Mouse (Mus musculus) MEL (cell line): ENCODE measurements around the gene Ttc36. TPM values are rescaled to one million over a fixed set of nuclear protein-coding genes. Genes with fewer than 3 reads are reported as not detected.

Experiments
- DNase-seq: peaks from one replicate; pipeline ENCODE4 v3.0.0; 2011; ENCODE audit warnings: low read depth, low spot score
- H3K27ac ChIP-seq: 2 replicates; pipeline ENCODE4 v1.5.1; 2012; ENCODE audit warnings: low read depth, mild to moderate bottlenecking, control low read depth, low read length, moderate library complexity; ENCODE audit not compliant: control insufficient read depth
- H3K27me3 ChIP-seq, 2 experiments: fragments of 150-350 bp in 1 of 2; sonication (generic) in 1 of 2; 2 replicates each; pipeline ENCODE4 v1.6.1; 2012; ENCODE audit warnings: low read length in 2 of 2, mild to moderate bottlenecking in 2 of 2, improper control_type of control experiment in 1 of 2, moderate library complexity in 1 of 2; ENCODE audit not compliant: insufficient read depth in 2 of 2, control insufficient read depth in 1 of 2
- H3K36me3 ChIP-seq, 2 experiments: 2 replicates each; pipeline ENCODE4 v1.6.1; 2012 to 2014; ENCODE audit warnings: low read length in 2 of 2, improper control_type of control experiment in 1 of 2, inconsistent platforms in 1 of 2, mild to moderate bottlenecking in 1 of 2; ENCODE audit not compliant: insufficient read depth in 2 of 2, control insufficient read depth in 1 of 2
- H3K4me1 ChIP-seq, 2 experiments: fragments of 150-350 bp in 1 of 2; sonication (generic) in 1 of 2; 2 replicates each; pipeline ENCODE4 v1.6.1; 2012; ENCODE audit warnings: low read length in 2 of 2, improper control_type of control experiment in 1 of 2, mild to moderate bottlenecking in 1 of 2; ENCODE audit not compliant: insufficient read depth in 2 of 2, control insufficient read depth in 1 of 2
- H3K4me3 ChIP-seq, 2 experiments: fragments of 150-350 bp in 1 of 2; sonication (generic) in 1 of 2; 2 replicates each; pipeline ENCODE4 v1.5.1; 2012; ENCODE audit warnings: low read depth in 2 of 2, low read length in 2 of 2, mild to moderate bottlenecking in 2 of 2, moderate library complexity in 2 of 2, control low read depth in 1 of 2, improper control_type of control experiment in 1 of 2; ENCODE audit not compliant: control insufficient read depth in 1 of 2, insufficient read depth in 1 of 2
- H3K79me2 ChIP-seq: 2 replicates; pipeline ENCODE4 v1.6.1; 2012; ENCODE audit warnings: mild to moderate bottlenecking, low read length, moderate library complexity; ENCODE audit not compliant: control insufficient read depth, poor library complexity, insufficient read depth
- H3K9ac ChIP-seq: 2 replicates; pipeline ENCODE4 v1.6.1; 2012; ENCODE audit warnings: low read depth, mild to moderate bottlenecking, control low read depth, low read length, moderate library complexity; ENCODE audit not compliant: control insufficient read depth, poor library complexity, severe bottlenecking
- H3K9me3 ChIP-seq: fragments of 150-350 bp; sonication (generic); replicated peaks from 2 replicates; pipeline ENCODE4 v1.6.1; 2012; ENCODE audit warnings: mild to moderate bottlenecking, low read length, improper control_type of control experiment, moderate library complexity; ENCODE audit not compliant: insufficient read depth
- BHLHE40 ChIP-seq: IDR thresholded peaks from 2 replicates; pipeline ENCODE4 v1.6.1; 2012; ENCODE audit warnings: low read depth, mild to moderate bottlenecking, inconsistent platforms, low read length, improper control_type of control experiment, borderline replicate concordance
- CHD1 ChIP-seq: IDR thresholded peaks from 2 replicates; pipeline ENCODE4 v1.6.1; 2012; ENCODE audit warnings: low read depth, mild to moderate bottlenecking, inconsistent platforms, low read length, improper control_type of control experiment
- CHD2 ChIP-seq: IDR thresholded peaks from 2 replicates; pipeline ENCODE4 v1.6.1; 2011; ENCODE audit warnings: low read length, improper control_type of control experiment
- ETS1 ChIP-seq: IDR thresholded peaks from 2 replicates; pipeline ENCODE4 v1.6.1; 2012; ENCODE audit warnings: low read depth, mild to moderate bottlenecking, inconsistent platforms, low read length, improper control_type of control experiment, moderate library complexity
- GABPA ChIP-seq: IDR thresholded peaks from 2 replicates; pipeline ENCODE4 v1.6.1; 2012; ENCODE audit warnings: low read depth, mild to moderate bottlenecking, inconsistent platforms, low read length, improper control_type of control experiment, moderate library complexity
- HCFC1 ChIP-seq: IDR thresholded peaks from 2 replicates; pipeline ENCODE4 v1.6.1; 2012; ENCODE audit warnings: low read depth, mild to moderate bottlenecking, inconsistent platforms, low read length, improper control_type of control experiment, moderate library complexity
- JUND ChIP-seq: IDR thresholded peaks from 2 replicates; pipeline ENCODE4 v1.6.1; 2011; ENCODE audit warnings: low read depth, mild to moderate bottlenecking, improper control_type of control experiment, low read length
- MAZ ChIP-seq: IDR thresholded peaks from 2 replicates; pipeline ENCODE4 v1.6.1; 2012; ENCODE audit warnings: low read depth, mild to moderate bottlenecking, inconsistent platforms, low read length, improper control_type of control experiment
- MXI1 ChIP-seq: IDR thresholded peaks from 2 replicates; pipeline ENCODE4 v1.6.1; 2011; ENCODE audit warnings: mild to moderate bottlenecking, low read depth, low read length, improper control_type of control experiment
- MYB ChIP-seq: IDR thresholded peaks from 2 replicates; pipeline ENCODE4 v1.6.1; 2011; ENCODE audit warnings: mild to moderate bottlenecking, low read depth, low read length, improper control_type of control experiment
- NRF1 ChIP-seq: IDR thresholded peaks from 2 replicates; pipeline ENCODE4 v1.6.1; 2014; ENCODE audit warnings: low read depth, mild to moderate bottlenecking, inconsistent platforms, low read length, improper control_type of control experiment, moderate library complexity; ENCODE audit not compliant: poor library complexity, insufficient read depth, severe bottlenecking
- POLR2AphosphoS2 ChIP-seq: IDR thresholded peaks from 2 replicates; pipeline ENCODE4 v1.6.1; 2011; ENCODE audit warnings: low read length, improper control_type of control experiment
- RCOR1 ChIP-seq: IDR thresholded peaks from 2 replicates; pipeline ENCODE4 v1.6.1; 2012; ENCODE audit warnings: low read depth, mild to moderate bottlenecking, inconsistent platforms, low read length, improper control_type of control experiment
- SIN3A ChIP-seq: IDR thresholded peaks from 2 replicates; pipeline ENCODE4 v1.6.1; 2012; ENCODE audit warnings: low read length, improper control_type of control experiment, inconsistent platforms
- SMC3 ChIP-seq: IDR thresholded peaks from 2 replicates; pipeline ENCODE4 v1.6.1; 2011; ENCODE audit warnings: low read depth, low read length, improper control_type of control experiment
- TBP ChIP-seq: IDR thresholded peaks from 2 replicates; pipeline ENCODE4 v1.8.0; 2011; ENCODE audit warnings: low read depth, low read length, improper control_type of control experiment
- USF2 ChIP-seq, 2 experiments: IDR thresholded peaks; 2 replicates each; pipeline ENCODE4 v1.6.1; 2011 to 2012; ENCODE audit warnings: improper control_type of control experiment in 2 of 2, low read length in 2 of 2, borderline replicate concordance in 1 of 2, inconsistent platforms in 1 of 2, low read depth in 1 of 2, mild to moderate bottlenecking in 1 of 2; ENCODE audit not compliant: insufficient read depth in 1 of 2
- ZKSCAN1 ChIP-seq: IDR thresholded peaks from 2 replicates; pipeline ENCODE4 v1.6.1; 2012; ENCODE audit warnings: low read depth, mild to moderate bottlenecking, inconsistent platforms, low read length, improper control_type of control experiment, moderate library complexity
- ZMIZ1 ChIP-seq: IDR thresholded peaks from 2 replicates; pipeline ENCODE4 v1.6.1; 2012; ENCODE audit warnings: low read depth, mild to moderate bottlenecking, inconsistent platforms, low read length, improper control_type of control experiment, moderate library complexity
- polyA plus RNA-seq, 2 experiments: library from polyadenylated mRNA; stranded (reverse) in 1 of 2; unstranded in 1 of 2; fragments of >175 nt in 1 of 2; fragments of >200 nt in 1 of 2; gene quantifications; 2 replicates each; pipeline versions ENCODE4 v1.2.1 to v1.2.4; 2012; ENCODE audit warnings: low replicate concordance in 2 of 2, low read depth in 1 of 2; ENCODE audit not compliant: insufficient read length in 2 of 2, insufficient read depth in 1 of 2, missing spikeins in 1 of 2
- total RNA-seq: library from RNA; depleted of rRNA; stranded (reverse); fragments of 300-350 nt; gene quantifications from 2 replicates; pipeline ENCODE4 v1.2.3, GENCODE M21; 2012

Gene Ttc36
- total and polyA plus RNA-seq, 3 experiments: 0.49 TPM; not detected in 2

- H3K79me2 ChIP-seq: no peaks in the 10 kb centered on the region
- no peak for DNase-seq
- H3K27me3 ChIP-seq: no peaks in the 10 kb centered on the region
- no peaks in the 10 kb centered on the region for H3K9me3 ChIP-seq
- H3K4me1 ChIP-seq: no peaks in the 10 kb centered on the region
- H3K27ac ChIP-seq: no peak overlapping the region
- TF ChIP-seq CHD2: no peak
- no peak for TF ChIP-seq RCOR1
- TF ChIP-seq ZKSCAN1: no peak
- no peak for TF ChIP-seq MYB
- TF ChIP-seq GABPA: no peak
- TF ChIP-seq SMC3: no peak
- no peak for TF ChIP-seq SIN3A
- no peak for TF ChIP-seq ETS1
- no peak for TF ChIP-seq USF2 (IDR thresholded peaks at IDR 0.05; ENCODE audit: borderline replicate concordance in 1 of 2, insufficient read depth in 1 of 2, low read depth in 1 of 2, low read length in 2 of 2)
- TF ChIP-seq CHD1: no peak
- TF ChIP-seq TBP: no peak
- H3K36me3 ChIP-seq: peaks cover 0 to 19% of the 10 kb centered on the region in 2 experiments; a peak in 2 of 4 replicates
- H3K9ac ChIP-seq: no peak overlapping the region
- no peak overlapping the region for H3K4me3 ChIP-seq
Observed at GRCm38 (mm10) chr9:44817522-44817921, 14.7 kb upstream of the Ttc36 start.

DNA sequence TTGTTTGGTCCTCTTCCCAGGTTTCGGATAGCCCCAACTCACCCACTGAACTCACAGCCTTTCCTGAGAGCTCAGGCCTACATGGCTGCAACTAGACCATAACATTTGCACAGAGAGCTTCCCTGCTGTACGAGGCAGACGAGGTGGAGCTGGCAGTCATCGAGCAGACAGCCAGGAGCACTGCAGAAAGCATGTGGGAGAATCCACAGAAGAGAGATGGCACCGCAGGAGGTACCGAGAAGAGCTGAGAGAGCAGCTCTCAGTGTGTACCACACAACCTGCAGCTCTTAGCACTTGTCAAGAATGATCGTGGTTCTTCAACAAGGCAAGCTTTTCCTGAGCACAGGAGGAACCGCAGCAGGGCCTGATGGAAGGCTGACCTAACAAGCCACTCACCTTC, 11.3 kb upstream of the Ttc36 start:
- Histone ChIP-seq H3K4me3 (no peak overlapping the region), H3K4me1 (no peaks in the 10 kb centered on the region), H3K9ac (no peak overlapping the region), H3K27me3 (no peaks in the 10 kb centered on the region), H3K79me2 (no peaks in the 10 kb centered on the region), H3K36me3 (peaks cover 0 to 23% of the 10 kb centered on the region in 2 experiments; a peak in 2 of 4 replicates), H3K9me3 (no peaks in the 10 kb centered on the region), H3K27ac (no peak overlapping the region)
- TF ChIP-seq JUND (no peak), MAZ (no peak), NRF1 (no peak), HCFC1 (no peak), CHD1 (no peak), BHLHE40 (no peak), MYB (no peak), MXI1 (no peak), POLR2AphosphoS2 (no peak), ZMIZ1 (no peak)
- DNase-seq: no peak
